Mouse (Mus musculus): Measurements from ENCODE around the gene Papss2. TPM values are rescaled to one million over a fixed set of nuclear protein-coding genes. Genes with fewer than 3 reads are reported as not detected.
"Not testable (repeated sequence)": the region's sequence is repeated elsewhere in the genome, so short reads cannot be mapped to it uniquely, and the experiment has no call there.

The Papss2 gene
- polyA plus RNA-seq, 2 experiments: 3.1 to 4.3 TPM

DNA sequence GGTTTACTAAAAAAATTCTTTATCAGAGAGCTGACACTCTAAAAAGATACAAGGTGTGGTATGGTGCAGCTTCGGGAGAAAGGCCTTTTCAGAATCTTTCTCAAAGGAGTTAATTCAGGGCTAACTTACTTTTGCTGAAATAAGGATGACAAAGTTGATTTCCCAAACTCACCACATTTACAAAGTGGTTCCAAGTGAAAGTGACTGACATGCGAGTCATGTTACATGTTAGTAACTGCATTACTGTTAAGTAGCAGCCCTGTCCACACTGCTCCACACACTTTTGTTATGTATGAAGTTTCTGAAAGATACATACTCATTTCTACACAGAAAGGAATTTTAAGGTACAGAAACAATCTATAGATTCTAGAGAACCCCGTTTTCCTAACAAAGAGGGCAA is 80.2 kb downstream of the Papss2 start:
- Histone ChIP-seq H3K4me1 (replicated peaks; ENCODE audit: control insufficient read depth in 2 of 2, insufficient read depth in 2 of 2, low read length in 1 of 2) (no peaks in the 10 kb centered on the region), H3K4me3 (ENCODE audit: insufficient read depth in 1 of 2, low read depth in 2 of 2, low read length in 2 of 2) (no peak overlapping the region), H3K27ac (no peak overlapping the region), H3K9ac (replicated peaks) (no peak overlapping the region), H3K36me3 (replicated peaks; ENCODE audit: control insufficient read depth, insufficient read depth, low read depth) (peaks cover 7% of the 10 kb centered on the region), H3K4me2 (ENCODE audit: low read depth) (no peak overlapping the region), H3K9me3 (ENCODE audit: control insufficient read depth, low read length) (no peaks in the 10 kb centered on the region), H3K27me3 (ENCODE audit: control insufficient read depth, insufficient read depth, low read length) (no peaks in the 10 kb centered on the region)
- WGBS (ENCODE audit: insufficient replicate concordance): 62% methylated on average over 3 of the region's 3 CpGs
- ATAC-seq (ENCODE audit: insufficient read depth) (no peak), DNase-seq (ENCODE audit: low read depth in 3 of 3, low spot score in 3 of 3) (no peak)
- TF ChIP-seq EP300 (IDR thresholded peaks at IDR 0.05; ENCODE audit: low read depth) (no peak), CTCF (IDR thresholded peaks at IDR 0.05; ENCODE audit: low read depth) (no peak)

- peaks cover 5% of the 10 kb centered on the region for H3K36me3 ChIP-seq (replicated peaks; ENCODE audit: control insufficient read depth, insufficient read depth, low read depth)
- no peaks in the 10 kb centered on the region for H3K27me3 ChIP-seq (ENCODE audit: control insufficient read depth, insufficient read depth, low read length)
- TF ChIP-seq EP300 (IDR thresholded peaks at IDR 0.05; ENCODE audit: low read depth): no peak
- no peak for TF ChIP-seq CTCF (IDR thresholded peaks at IDR 0.05; ENCODE audit: low read depth)
- H3K4me2 ChIP-seq (ENCODE audit: low read depth): no peak overlapping the region
- H3K9ac ChIP-seq (replicated peaks): no peak overlapping the region
- no peak for DNase-seq (ENCODE audit: low read depth in 3 of 3, low spot score in 3 of 3)
- no peaks in the 10 kb centered on the region for H3K9me3 ChIP-seq (ENCODE audit: control insufficient read depth, low read length)
- no peak overlapping the region for H3K4me3 ChIP-seq (ENCODE audit: insufficient read depth in 1 of 2, low read depth in 2 of 2, low read length in 2 of 2)
- 79% methylated on average over 2 of the region's 2 CpGs for WGBS (ENCODE audit: insufficient replicate concordance)
- H3K4me1 ChIP-seq (replicated peaks; ENCODE audit: control insufficient read depth in 2 of 2, insufficient read depth in 2 of 2, low read length in 1 of 2): no peaks in the 10 kb centered on the region
- ATAC-seq (ENCODE audit: insufficient read depth): no peak
- H3K27ac ChIP-seq: no peak overlapping the region
Observed at GRCm38 (mm10) chr19:32680894-32681293, 85.3 kb downstream of the Papss2 start.

DNA sequence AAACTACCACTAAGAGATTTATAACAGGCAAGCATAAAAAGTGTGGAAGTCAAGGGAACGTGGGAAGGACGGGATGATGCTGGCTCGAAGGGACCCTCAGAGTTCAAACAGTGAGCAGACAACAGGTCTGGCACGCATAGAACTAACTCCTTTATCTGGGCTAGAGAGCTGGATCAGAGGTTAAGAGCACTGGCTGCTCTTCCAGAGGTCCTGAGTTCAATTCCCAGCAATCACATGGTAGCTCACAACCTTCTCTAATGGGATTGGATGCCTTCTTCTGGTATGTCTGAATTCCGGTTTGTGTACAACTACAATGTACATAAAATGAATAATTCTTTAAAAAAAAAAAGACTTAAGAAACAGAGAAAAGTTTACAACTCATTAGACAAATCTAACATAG is 87.5 kb downstream of the Papss2 start:
- DNase-seq (ENCODE audit: low read depth in 3 of 3, low spot score in 3 of 3) (no peak), ATAC-seq (ENCODE audit: insufficient read depth) (no peak)
- Histone ChIP-seq H3K36me3 (replicated peaks; ENCODE audit: control insufficient read depth, insufficient read depth, low read depth) (peaks cover 3% of the 10 kb centered on the region), H3K4me2 (ENCODE audit: low read depth) (no peak overlapping the region), H3K9me3 (ENCODE audit: control insufficient read depth, low read length) (no peaks in the 10 kb centered on the region), H3K4me3 (ENCODE audit: insufficient read depth in 1 of 2, low read depth in 2 of 2, low read length in 2 of 2) (no peak overlapping the region), H3K27ac (no peak overlapping the region), H3K27me3 (ENCODE audit: control insufficient read depth, insufficient read depth, low read length) (no peaks in the 10 kb centered on the region), H3K4me1 (replicated peaks; ENCODE audit: control insufficient read depth in 2 of 2, insufficient read depth in 2 of 2, low read length in 1 of 2) (no peaks in the 10 kb centered on the region), H3K9ac (replicated peaks) (no peak overlapping the region)
- no peak for TF ChIP-seq CTCF (IDR thresholded peaks at IDR 0.05; ENCODE audit: low read depth)
- TF ChIP-seq EP300 (IDR thresholded peaks at IDR 0.05; ENCODE audit: low read depth): no peak
- WGBS (ENCODE audit: insufficient replicate concordance): 82% methylated on average over 5 of the region's 5 CpGs

GRCm38 (mm10) chr19:32687721-32688120 is 92.1 kb downstream of the Papss2 start:
- H3K9me3 ChIP-seq (ENCODE audit: control insufficient read depth, low read length): no peaks in the 10 kb centered on the region
- H3K9ac ChIP-seq (replicated peaks): no peak overlapping the region
- no peak overlapping the region for H3K4me3 ChIP-seq (ENCODE audit: insufficient read depth in 1 of 2, low read depth in 2 of 2, low read length in 2 of 2)
- peaks cover 3% of the 10 kb centered on the region for H3K36me3 ChIP-seq (replicated peaks; ENCODE audit: control insufficient read depth, insufficient read depth, low read depth)
- TF ChIP-seq CTCF (IDR thresholded peaks at IDR 0.05; ENCODE audit: low read depth) (no peak), EP300 (IDR thresholded peaks at IDR 0.05; ENCODE audit: low read depth) (no peak)
- no peaks in the 10 kb centered on the region for H3K4me1 ChIP-seq (replicated peaks; ENCODE audit: control insufficient read depth in 2 of 2, insufficient read depth in 2 of 2, low read length in 1 of 2)
- 78% methylated on average over 5 of the region's 5 CpGs for WGBS (ENCODE audit: insufficient replicate concordance)
- DNase-seq (ENCODE audit: low read depth in 3 of 3, low spot score in 3 of 3) (no peak), ATAC-seq (ENCODE audit: insufficient read depth) (no peak)
- no peaks in the 10 kb centered on the region for H3K27me3 ChIP-seq (ENCODE audit: control insufficient read depth, insufficient read depth, low read length)
- no peak overlapping the region for H3K27ac ChIP-seq
- no peak overlapping the region for H3K4me2 ChIP-seq (ENCODE audit: low read depth)

DNA sequence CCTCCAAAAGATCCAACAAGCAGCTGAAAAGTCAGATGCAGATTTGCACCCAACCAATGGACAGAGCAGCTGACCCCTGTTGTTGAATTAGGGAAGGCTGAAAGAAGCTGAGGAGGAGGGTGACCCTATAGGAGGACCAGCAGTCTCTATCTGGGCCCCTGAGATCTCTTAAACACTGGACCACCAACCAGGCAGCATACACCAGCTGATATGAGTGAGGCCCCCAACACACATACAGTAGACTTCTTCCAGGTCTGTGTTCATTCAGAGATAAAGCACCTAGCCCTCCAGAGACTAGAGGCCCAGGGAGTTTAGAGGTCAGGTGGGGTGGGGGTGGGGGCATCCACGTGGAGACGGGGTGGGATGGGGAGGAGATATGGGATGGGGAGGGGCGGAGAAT is 92.6 kb downstream of the Papss2 start:
- not testable (repeated sequence) for DNase-seq (ENCODE audit: low read depth in 3 of 3, low spot score in 3 of 3); H3K9ac ChIP-seq (replicated peaks); H3K27ac ChIP-seq; ATAC-seq (ENCODE audit: insufficient read depth); H3K9me3 ChIP-seq (ENCODE audit: control insufficient read depth, low read length); H3K4me3 ChIP-seq (ENCODE audit: insufficient read depth in 1 of 2, low read depth in 2 of 2, low read length in 2 of 2); H3K4me2 ChIP-seq (ENCODE audit: low read depth); H3K27me3 ChIP-seq (ENCODE audit: control insufficient read depth, insufficient read depth, low read length); H3K4me1 ChIP-seq (replicated peaks; ENCODE audit: control insufficient read depth in 2 of 2, insufficient read depth in 2 of 2, low read length in 1 of 2); H3K36me3 ChIP-seq (replicated peaks; ENCODE audit: control insufficient read depth, insufficient read depth, low read depth)
- 44% methylated on average over 3 of the region's 3 CpGs for WGBS (ENCODE audit: insufficient replicate concordance)

All from liver, embryonic 14.5 days (tissue).